Mouse (Mus musculus): Measurements from ENCODE around the gene Gga1. TPM values are rescaled to one million over a fixed set of nuclear protein-coding genes. Genes with fewer than 3 reads are reported as not detected.

Gga1 gene
- polyA plus RNA-seq, 1 experiment from 2014 or later = 21.4 TPM

GRCm38 (mm10) chr15:78836086-78836621, 40.8 kb upstream of the Gga1 start:
- Histone ChIP-seq H3K9ac (no peak overlapping the region), H3K4me3 (replicated peaks) (no peak overlapping the region), H3K9me3 (replicated peaks) (no peaks in the 10 kb centered on the region), H3K4me2 (no peak overlapping the region), H3K27ac (replicated peaks) (peak overlapping the region; percentile 53), H3K4me1 (replicated peaks) (peaks cover 61% of the 10 kb centered on the region), H3K27me3 (peaks cover 17% of the 10 kb centered on the region), H3K36me3 (replicated peaks) (no peaks in the 10 kb centered on the region)
- no peak for ATAC-seq (ENCODE audit: insufficient read depth)
- WGBS (ENCODE audit: insufficient replicate concordance) = 55% methylated on average over 8 of the region's 8 CpGs

DNA sequence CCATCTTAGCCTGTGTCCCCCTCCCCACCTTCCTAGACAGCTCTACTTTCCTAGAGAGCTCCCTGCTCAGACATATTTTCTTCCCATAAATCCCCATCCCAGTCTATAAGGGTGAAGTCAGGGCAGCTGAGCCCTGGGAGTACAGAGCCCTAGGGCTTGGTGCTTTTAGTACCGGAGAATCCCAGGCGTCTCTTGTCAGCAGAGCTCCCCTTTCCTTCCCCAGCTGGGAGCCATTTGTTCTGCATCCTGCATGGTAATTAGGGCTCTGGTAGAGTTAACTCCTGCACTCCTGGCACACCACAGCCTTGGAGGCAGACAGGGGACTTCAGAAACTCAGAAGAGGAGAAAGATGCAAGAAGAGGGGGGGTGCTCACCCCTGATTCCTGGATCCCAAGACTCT, 37.2 kb upstream of the Gga1 start:
- peak overlapping the region; percentile 30; the same call in 1 of the 2 replicates for H3K27ac ChIP-seq (replicated peaks)
- ATAC-seq (ENCODE audit: insufficient read depth) = no peak
- peaks cover 53% of the 10 kb centered on the region for H3K27me3 ChIP-seq
- no peaks in the 10 kb centered on the region for H3K9me3 ChIP-seq (replicated peaks)
- no peak overlapping the region for H3K4me3 ChIP-seq (replicated peaks)
- WGBS (ENCODE audit: insufficient replicate concordance) = 31% methylated on average over 2 of the region's 2 CpGs
- no peak overlapping the region for H3K9ac ChIP-seq
- peaks cover 52% of the 10 kb centered on the region for H3K4me1 ChIP-seq (replicated peaks)
- no peaks in the 10 kb centered on the region for H3K36me3 ChIP-seq (replicated peaks)
- no peak overlapping the region for H3K4me2 ChIP-seq

GRCm38 (mm10) chr15:78840241-78840640, 36.7 kb upstream of the Gga1 start:
- H3K4me1 ChIP-seq (replicated peaks) = peaks cover 51% of the 10 kb centered on the region
- peaks cover 58% of the 10 kb centered on the region for H3K27me3 ChIP-seq
- H3K36me3 ChIP-seq (replicated peaks) = no peaks in the 10 kb centered on the region
- WGBS (ENCODE audit: insufficient replicate concordance) = 50% methylated on average over 3 of the region's 3 CpGs
- H3K4me3 ChIP-seq (replicated peaks) = no peak overlapping the region
- H3K4me2 ChIP-seq = no peak overlapping the region
- peak overlapping the region; percentile 41; the same call in 1 of the 2 replicates for H3K27ac ChIP-seq (replicated peaks)
- ATAC-seq (ENCODE audit: insufficient read depth) = peak; percentile 57
- H3K9ac ChIP-seq = no peak overlapping the region
- no peaks in the 10 kb centered on the region for H3K9me3 ChIP-seq (replicated peaks)

- peak overlapping the region; percentile 41; the same call in 1 of the 2 replicates for H3K27ac ChIP-seq (replicated peaks)
- no peak overlapping the region for H3K4me3 ChIP-seq (replicated peaks)
- no peak for ATAC-seq (ENCODE audit: insufficient read depth)
- peaks cover 62% of the 10 kb centered on the region for H3K27me3 ChIP-seq
- no peak overlapping the region for H3K4me2 ChIP-seq
- no peaks in the 10 kb centered on the region for H3K9me3 ChIP-seq (replicated peaks)
- H3K4me1 ChIP-seq (replicated peaks) = peaks cover 51% of the 10 kb centered on the region
- H3K9ac ChIP-seq = no peak overlapping the region
- WGBS (ENCODE audit: insufficient replicate concordance) = 60% methylated on average over 11 of the region's 11 CpGs
- no peaks in the 10 kb centered on the region for H3K36me3 ChIP-seq (replicated peaks)
Measured at GRCm38 (mm10) chr15:78840751-78841150, 36.2 kb upstream of the Gga1 start.

DNA sequence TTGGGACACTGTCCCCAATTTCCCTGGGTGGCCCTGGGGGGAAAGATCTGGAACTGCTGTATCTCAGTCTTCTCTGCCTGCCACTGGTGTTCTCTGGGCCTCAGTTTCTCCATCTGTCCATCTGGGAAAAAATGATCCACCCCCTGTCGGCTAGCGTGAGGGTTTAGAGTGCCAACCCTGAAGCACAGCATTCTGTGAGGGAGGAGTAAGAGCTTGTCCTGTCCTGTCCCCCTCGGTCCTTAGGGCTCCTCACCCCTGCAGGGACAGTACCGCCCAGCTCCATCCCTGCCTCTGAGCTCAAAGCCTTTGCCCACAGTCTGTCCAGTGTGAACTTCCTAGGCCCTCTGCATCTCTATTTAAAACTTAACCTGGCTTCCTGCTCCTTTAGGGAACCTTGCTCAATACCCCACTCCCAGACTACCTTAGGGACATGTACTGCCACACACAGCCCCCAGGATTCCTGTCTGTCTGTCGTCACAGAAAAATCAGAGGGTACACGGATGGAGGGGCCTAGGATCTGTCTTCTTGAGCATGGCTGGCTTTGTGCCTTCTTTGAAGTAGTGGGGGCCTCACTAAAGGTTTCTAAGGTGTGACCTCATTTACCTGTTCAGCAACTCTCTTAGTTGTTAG, 35.7 kb upstream of the Gga1 start:
- H3K27ac ChIP-seq (replicated peaks) = no peak overlapping the region
- no peaks in the 10 kb centered on the region for H3K36me3 ChIP-seq (replicated peaks)
- no peak overlapping the region for H3K4me3 ChIP-seq (replicated peaks)
- H3K4me2 ChIP-seq = no peak overlapping the region
- 58% methylated on average over 6 of the region's 6 CpGs for WGBS (ENCODE audit: insufficient replicate concordance)
- peaks cover 67% of the 10 kb centered on the region for H3K27me3 ChIP-seq
- H3K9ac ChIP-seq = no peak overlapping the region
- no peak for ATAC-seq (ENCODE audit: insufficient read depth)
- peaks cover 51% of the 10 kb centered on the region for H3K4me1 ChIP-seq (replicated peaks)
- H3K9me3 ChIP-seq (replicated peaks) = no peaks in the 10 kb centered on the region

- H3K9me3 ChIP-seq (replicated peaks) = no peaks in the 10 kb centered on the region
- peak within 1 kb of the TSS; percentile 51 for H3K4me2 ChIP-seq
- WGBS (ENCODE audit: insufficient replicate concordance) = under 1% methylated on average over 84 of the region's 86 CpGs
- peak within 1 kb of the TSS; percentile 78 for H3K27ac ChIP-seq (replicated peaks)
- no peaks in the 10 kb centered on the region for H3K36me3 ChIP-seq (replicated peaks)
- peaks cover 75% of the 10 kb centered on the region for H3K27me3 ChIP-seq
- H3K4me3 ChIP-seq (replicated peaks) = peak within 1 kb of the TSS; percentile 58
- H3K9ac ChIP-seq = peak within 1 kb of the TSS; percentile 54
- H3K4me1 ChIP-seq (replicated peaks) = peaks cover 58% of the 10 kb centered on the region
- peak; percentile 58 for ATAC-seq (ENCODE audit: insufficient read depth)
Measured at GRCm38 (mm10) chr15:78842371-78843163, 34.4 kb upstream of the Gga1 start, which contains the start of gene Cdc42ep1. Cdc42ep1 (plus strand) TSS chr15:78842624.

DNA sequence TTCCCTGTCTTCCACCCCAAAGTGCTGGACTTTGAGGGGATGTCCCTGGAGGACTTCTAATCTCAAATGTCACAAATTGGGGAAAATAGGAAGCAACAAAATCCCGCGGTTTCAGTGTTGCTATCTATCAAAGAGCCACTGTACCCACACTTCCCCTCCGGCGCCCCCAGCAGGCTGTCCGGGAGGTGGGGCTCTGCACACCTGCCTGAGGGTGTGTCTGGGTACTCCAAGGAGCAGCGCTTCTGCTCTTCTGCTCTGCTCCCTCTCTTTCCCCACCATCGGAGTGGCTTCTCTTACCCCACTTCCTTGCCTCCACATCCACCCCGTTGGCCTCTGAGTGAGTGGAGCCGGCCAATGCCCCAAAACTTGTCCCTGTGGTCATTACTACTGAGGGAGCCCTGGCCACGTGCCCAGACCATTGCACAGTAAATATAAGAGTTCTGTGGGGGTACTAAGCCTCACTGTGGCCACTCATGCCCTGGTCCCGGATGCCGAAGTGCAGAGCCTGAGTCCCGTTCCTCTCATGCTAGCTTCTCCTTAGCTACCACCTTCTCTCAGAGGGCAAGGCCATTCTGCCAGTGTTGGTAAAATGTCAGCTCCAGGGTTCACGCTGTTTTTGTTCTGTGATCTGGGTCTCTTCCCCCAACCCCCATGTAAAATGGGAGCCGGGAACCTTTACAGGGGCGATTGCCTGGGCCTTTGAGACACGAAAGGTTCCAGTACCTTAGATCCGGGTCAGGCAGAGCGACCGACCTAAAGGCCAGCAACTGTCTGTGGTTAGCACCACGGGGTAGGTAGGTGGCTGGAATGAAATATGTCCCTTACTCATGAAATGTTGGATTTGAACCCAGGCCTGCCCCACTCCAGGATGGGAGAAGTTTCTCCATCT, 33.2 kb upstream of the Gga1 start:
- no peak for ATAC-seq (ENCODE audit: insufficient read depth)
- Histone ChIP-seq H3K4me2 (peak overlapping the region; percentile 51), H3K9ac (peak overlapping the region; percentile 54; the same call in 1 of the 2 replicates), H3K4me3 (replicated peaks) (peak overlapping the region; percentile 58), H3K36me3 (replicated peaks) (0 out of 2 replicates have a peak, but pooled peaks cover 3% of the 10 kb centered on the region), H3K9me3 (replicated peaks) (no peaks in the 10 kb centered on the region), H3K4me1 (replicated peaks) (peaks cover 61% of the 10 kb centered on the region), H3K27ac (replicated peaks) (peak overlapping the region; percentile 78), H3K27me3 (peaks cover 75% of the 10 kb centered on the region)
- 22% methylated on average over 21 of the region's 21 CpGs for WGBS (ENCODE audit: insufficient replicate concordance)

DNA sequence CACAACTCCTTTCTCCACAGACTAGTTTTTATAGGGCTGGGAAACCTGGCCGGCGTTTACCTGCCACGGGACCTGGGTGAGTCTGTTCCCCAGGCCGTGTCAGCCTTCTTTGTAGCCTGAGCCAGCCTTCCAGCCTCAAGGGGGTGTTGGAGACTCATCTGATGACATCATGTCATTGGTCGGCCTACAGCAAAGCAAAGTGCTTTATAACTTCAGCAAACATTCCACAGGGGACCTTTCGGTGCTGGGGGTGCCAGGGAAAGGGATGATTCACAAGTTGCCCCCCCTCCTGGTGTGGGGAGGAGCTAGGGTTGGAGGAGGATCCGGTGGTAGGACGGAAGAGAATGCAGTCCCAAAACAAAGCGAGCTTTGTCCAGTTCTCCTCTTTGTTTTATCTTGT, 32.2 kb upstream of the Gga1 start:
- 30% methylated on average over 9 of the region's 9 CpGs for WGBS (ENCODE audit: insufficient replicate concordance)
- Histone ChIP-seq H3K27ac (replicated peaks) (peak overlapping the region; percentile 78; the same call in 1 of the 2 replicates), H3K9me3 (replicated peaks) (no peaks in the 10 kb centered on the region), H3K27me3 (peaks cover 80% of the 10 kb centered on the region), H3K36me3 (replicated peaks) (0 out of 2 replicates have a peak, but pooled peaks cover 3% of the 10 kb centered on the region), H3K9ac (no peak overlapping the region), H3K4me1 (replicated peaks) (peaks cover 65% of the 10 kb centered on the region), H3K4me2 (peak overlapping the region; percentile 51), H3K4me3 (replicated peaks) (peak overlapping the region; percentile 58; the same call in 1 of the 2 replicates)
- no peak for ATAC-seq (ENCODE audit: insufficient read depth)

DNA sequence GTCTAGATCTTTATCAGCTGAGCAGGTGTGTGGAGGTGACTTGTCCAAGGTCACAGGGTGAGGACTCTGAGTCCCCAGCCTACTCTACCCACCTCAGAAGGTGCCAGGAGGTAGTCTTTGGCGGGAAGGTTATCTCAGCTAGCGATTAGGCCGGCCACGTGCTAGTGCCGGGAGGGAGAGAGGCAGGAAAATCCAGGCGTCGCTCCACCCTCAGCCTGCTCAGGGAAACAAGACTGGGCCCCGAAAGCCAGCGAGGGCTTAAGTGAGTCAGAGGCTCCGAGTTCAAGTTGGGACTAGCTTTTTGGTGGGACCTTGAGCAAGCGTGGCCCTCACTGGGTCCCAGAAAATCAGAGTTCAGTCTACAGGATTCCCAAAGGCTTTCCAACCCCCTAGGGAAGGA, 31.7 kb upstream of the Gga1 start:
- H3K9me3 ChIP-seq (replicated peaks) = no peaks in the 10 kb centered on the region
- H3K27me3 ChIP-seq = peaks cover 80% of the 10 kb centered on the region
- H3K4me3 ChIP-seq (replicated peaks) = no peak overlapping the region
- 47% methylated on average over 11 of the region's 11 CpGs for WGBS (ENCODE audit: insufficient replicate concordance)
- H3K9ac ChIP-seq = 0 out of 2 replicates have a peak overlapping the region, but pooled peaks have one; percentile 6
- H3K4me1 ChIP-seq (replicated peaks) = peaks cover 67% of the 10 kb centered on the region
- no peak overlapping the region for H3K27ac ChIP-seq (replicated peaks)
- 0 out of 2 replicates have a peak, but pooled peaks cover 3% of the 10 kb centered on the region for H3K36me3 ChIP-seq (replicated peaks)
- H3K4me2 ChIP-seq = peak overlapping the region; percentile 29
- ATAC-seq (ENCODE audit: insufficient read depth) = no peak

DNA sequence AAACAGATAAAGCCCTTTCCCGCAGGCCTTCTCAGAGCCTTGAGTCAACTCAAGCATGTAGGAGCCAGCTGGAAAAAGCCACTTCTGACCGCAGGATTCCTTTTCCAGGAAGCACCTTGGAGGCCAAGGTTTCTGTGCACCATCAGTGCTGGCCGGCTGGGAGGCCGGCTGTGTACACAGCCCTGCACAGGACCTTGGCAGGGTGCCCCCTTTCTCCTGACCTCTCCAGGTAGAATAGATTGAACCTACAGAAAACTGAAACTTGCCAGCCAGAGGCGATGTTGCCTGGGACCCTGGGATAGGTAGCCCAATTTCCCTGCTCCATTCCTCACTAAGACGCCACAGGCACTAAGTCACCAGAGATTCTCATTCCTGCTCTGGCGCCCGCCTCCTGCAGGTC, 31.1 kb upstream of the Gga1 start:
- Histone ChIP-seq H3K36me3 (replicated peaks) (0 out of 2 replicates have a peak, but pooled peaks cover 3% of the 10 kb centered on the region), H3K27ac (replicated peaks) (no peak overlapping the region), H3K4me3 (replicated peaks) (no peak overlapping the region), H3K27me3 (peaks cover 80% of the 10 kb centered on the region), H3K9ac (no peak overlapping the region), H3K9me3 (replicated peaks) (no peaks in the 10 kb centered on the region), H3K4me1 (replicated peaks) (peaks cover 67% of the 10 kb centered on the region), H3K4me2 (peak overlapping the region; percentile 29)
- WGBS (ENCODE audit: insufficient replicate concordance) = 56% methylated on average over 8 of the region's 8 CpGs
- no peak for ATAC-seq (ENCODE audit: insufficient read depth)
